Mouse (Mus musculus) midbrain, postnatal 0 days (tissue): ENCODE measurements around the gene Hc. TPM values are rescaled to one million over a fixed set of nuclear protein-coding genes. Genes with fewer than 3 reads are reported as not detected.

ENCODE experiments used
- ATAC-seq: fragments of 200-750 bp; cut with Nextera tagmentation; 2 replicates; pipeline ENCODE4 v1.8.0; 2017; ENCODE audit warnings: moderate number of reproducible peaks, mild to moderate bottlenecking, moderate TSS enrichment, moderate library complexity; ENCODE audit not compliant: low FRiP score
- DNase-seq: peaks from one replicate; pipeline ENCODE4 v3.0.0-alpha.2; 2015; ENCODE audit warnings: low spot score
- H3K27ac ChIP-seq: fragments of 300-500 bp; sonication (generic); 2 replicates; pipeline ENCODE4 v1.5.1; 2014; ENCODE audit warnings: low read depth, mild to moderate bottlenecking, low read length, mixed read lengths
- H3K27me3 ChIP-seq: fragments of 300-500 bp; sonication (generic); 2 replicates; pipeline ENCODE4 v1.6.1; 2014; ENCODE audit warnings: low read length, control low read depth, mixed read lengths; ENCODE audit not compliant: insufficient read depth
- H3K36me3 ChIP-seq: fragments of 300-500 bp; sonication (generic); 2 replicates; pipeline ENCODE4 v1.6.1; 2014; ENCODE audit warnings: low read length, control low read depth, mixed read lengths; ENCODE audit not compliant: insufficient read depth
- H3K4me1 ChIP-seq: fragments of 300-500 bp; sonication (generic); 2 replicates; pipeline ENCODE4 v1.6.1; 2014; ENCODE audit warnings: mild to moderate bottlenecking, control low read depth, antibody characterized with exemption, low read length, mixed read lengths; ENCODE audit not compliant: insufficient read depth
- H3K4me2 ChIP-seq: fragments of 300-500 bp; sonication (generic); 2 replicates; pipeline ENCODE4 v1.6.1; 2014; ENCODE audit warnings: low read depth, mild to moderate bottlenecking, low read length, mixed read lengths; ENCODE audit not compliant: poor library complexity, severe bottlenecking
- H3K4me3 ChIP-seq: fragments of 300-500 bp; sonication (generic); 2 replicates; pipeline ENCODE4 v1.5.1; 2014; ENCODE audit warnings: low read depth, mild to moderate bottlenecking, low read length, moderate library complexity
- H3K9ac ChIP-seq: fragments of 300-500 bp; sonication (generic); replicated peaks from 2 replicates; pipeline ENCODE4 v1.6.1; 2014; ENCODE audit warnings: mild to moderate bottlenecking, low read length, moderate library complexity, mixed read lengths; ENCODE audit not compliant: poor library complexity, severe bottlenecking
- H3K9me3 ChIP-seq: fragments of 300-500 bp; sonication (generic); 2 replicates; pipeline ENCODE4 v1.6.1; 2016; ENCODE audit warnings: low read length, control low read depth
- CTCF ChIP-seq: IDR thresholded peaks from 2 replicates; pipeline ENCODE4 v1.5.1; 2016; ENCODE audit warnings: antibody characterized with exemption, mild to moderate bottlenecking
- WGBS: fragments of 180-500 bp; shearing (Covaris S2); extraction: QIAGEN DNeasy Blood & Tissue Kit; methylation state at CpG from one replicate; pipeline ENCODE4 v1.1.7; 2014; 5-methylcytosine and 5-hydroxymethylcytosine counted together
- polyA plus RNA-seq: library from polyadenylated mRNA; unstranded; fragments of >200 nt; fragmentation: Nextera tagmentation; extraction: Ambion mirVana; gene quantifications from 2 replicates; pipeline ENCODE4 v1.2.1, GENCODE M21; 2015
- total RNA-seq: library from RNA; depleted of rRNA; stranded (reverse); fragments of >200 nt; gene quantifications from 2 replicates; pipeline ENCODE4 v1.2.3, GENCODE M21; 2014

The Hc gene
- total and polyA plus RNA-seq, 2 experiments from 2014 or later, result 0.31 TPM; not detected in 1

- Histone ChIP-seq H3K27me3 (no peaks in the 10 kb centered on the region), H3K36me3 (no peaks in the 10 kb centered on the region), H3K9me3 (no peaks in the 10 kb centered on the region), H3K4me2 (no peak overlapping the region), H3K4me3 (no peak overlapping the region), H3K9ac (no peak overlapping the region), H3K4me1 (no peaks in the 10 kb centered on the region), H3K27ac (no peak overlapping the region)
- no peak for TF ChIP-seq CTCF
- WGBS, result 93% methylated on average over 9 of the region's 9 CpGs
- no peak for DNase-seq
- no peak for ATAC-seq
These were observed 98.3 kb downstream of the Hc start for GRCm38 (mm10) chr2:34962893-34963292.

- Histone ChIP-seq H3K4me2 (no peak overlapping the region), H3K27ac (no peak overlapping the region), H3K9me3 (no peaks in the 10 kb centered on the region), H3K36me3 (no peaks in the 10 kb centered on the region), H3K4me1 (no peaks in the 10 kb centered on the region), H3K4me3 (no peak overlapping the region), H3K9ac (no peak overlapping the region), H3K27me3 (no peaks in the 10 kb centered on the region)
- TF ChIP-seq CTCF, result no peak
- 79% methylated on average over 2 of the region's 2 CpGs for WGBS
- DNase-seq (no peak), ATAC-seq (no peak)
These were observed 99.0 kb downstream of the Hc start for GRCm38 (mm10) chr2:34962211-34962610.

- peak within 1 kb of the TSS; percentile 45 for H3K4me2 ChIP-seq
- H3K9ac ChIP-seq, result 0 out of 2 replicates have a peak within 1 kb of the TSS, but pooled peaks have one; percentile 33
- H3K4me3 ChIP-seq, result peak within 1 kb of the TSS; percentile 20; the same call in 1 of the 2 replicates
- no peak for DNase-seq
- H3K36me3 ChIP-seq, result no peaks in the 10 kb centered on the region
- H3K27ac ChIP-seq, result no peak within 1 kb of the TSS
- no peaks in the 10 kb centered on the region for H3K27me3 ChIP-seq
- ATAC-seq, result peak; percentile 27; the same call in 1 of the 2 replicates
- H3K9me3 ChIP-seq, result no peaks in the 10 kb centered on the region
- TF ChIP-seq CTCF, result no peak
- H3K4me1 ChIP-seq, result no peaks in the 10 kb centered on the region
- WGBS, result 15% methylated on average over 20 of the region's 20 CpGs
These were observed 99.7 kb downstream of the Hc start, which contains the start of gene Traf1 for GRCm38 (mm10) chr2:34961481-34962036. Traf1 (minus strand) TSS chr2:34961772.

- no peaks in the 10 kb centered on the region for H3K27me3 ChIP-seq
- 76% methylated on average over 6 of the region's 6 CpGs for WGBS
- DNase-seq (no peak), ATAC-seq (no peak)
- no peak for TF ChIP-seq CTCF
- H3K36me3 ChIP-seq, result no peaks in the 10 kb centered on the region
- H3K9me3 ChIP-seq, result no peaks in the 10 kb centered on the region
- no peak overlapping the region for H3K27ac ChIP-seq
- no peaks in the 10 kb centered on the region for H3K4me1 ChIP-seq
- 0 out of 2 replicates have a peak overlapping the region, but pooled peaks have one; percentile 33 for H3K9ac ChIP-seq
- H3K4me2 ChIP-seq, result peak overlapping the region; percentile 45
- H3K4me3 ChIP-seq, result peak overlapping the region; percentile 20; the same call in 1 of the 2 replicates
These were observed 100.3 kb downstream of the Hc start for GRCm38 (mm10) chr2:34960966-34961365.

- Histone ChIP-seq H3K9ac (no peak overlapping the region), H3K9me3 (no peaks in the 10 kb centered on the region), H3K4me1 (no peaks in the 10 kb centered on the region), H3K27ac (no peak overlapping the region), H3K4me3 (no peak overlapping the region), H3K36me3 (no peaks in the 10 kb centered on the region), H3K27me3 (no peaks in the 10 kb centered on the region), H3K4me2 (no peak overlapping the region)
- no peak for TF ChIP-seq CTCF
- DNase-seq (no peak), ATAC-seq (no peak)
- WGBS, result 78% methylated on average over 5 of the region's 5 CpGs
These were observed 100.8 kb downstream of the Hc start for GRCm38 (mm10) chr2:34960466-34960865.

GRCm38 (mm10) chr2:34958582-34958981 is 102.7 kb downstream of the Hc start:
- TF ChIP-seq CTCF, result no peak
- WGBS, result 96% methylated on average over 7 of the region's 7 CpGs

More at GRCm38 (mm10) chr2:34958582-34958981, 102.7 kb downstream of the Hc start:
- Histone ChIP-seq H3K4me1 (no peaks in the 10 kb centered on the region), H3K36me3 (no peaks in the 10 kb centered on the region), H3K27me3 (no peaks in the 10 kb centered on the region), H3K4me3 (no peak overlapping the region), H3K27ac (no peak overlapping the region), H3K9me3 (no peaks in the 10 kb centered on the region), H3K9ac (no peak overlapping the region), H3K4me2 (no peak overlapping the region)
- no peak for ATAC-seq
- no peak for DNase-seq
